Mouse (Mus musculus): Measurements from ENCODE around the gene Tbl1x.

The Tbl1x gene

DNA sequence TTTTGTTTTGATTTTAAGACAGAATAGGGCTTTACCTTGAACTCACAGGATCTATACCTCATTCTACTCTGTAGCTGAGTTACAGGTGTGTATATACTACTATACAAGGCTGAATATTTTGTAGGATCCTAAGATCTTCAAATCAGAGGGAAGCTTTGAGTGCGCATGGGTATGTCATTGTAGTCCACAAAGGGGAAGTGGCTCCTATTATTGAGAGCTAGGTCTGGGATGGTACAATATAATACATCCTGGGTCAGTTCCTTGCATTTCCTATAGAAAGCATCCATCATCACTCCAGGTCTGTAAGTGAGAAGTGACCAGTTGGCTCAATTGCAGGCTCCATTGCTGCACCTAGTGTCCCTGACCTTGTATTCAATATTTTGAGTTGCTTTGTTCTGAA, 102.2 kb downstream of the Tbl1x start:
- DNase-seq = no peak

DNA sequence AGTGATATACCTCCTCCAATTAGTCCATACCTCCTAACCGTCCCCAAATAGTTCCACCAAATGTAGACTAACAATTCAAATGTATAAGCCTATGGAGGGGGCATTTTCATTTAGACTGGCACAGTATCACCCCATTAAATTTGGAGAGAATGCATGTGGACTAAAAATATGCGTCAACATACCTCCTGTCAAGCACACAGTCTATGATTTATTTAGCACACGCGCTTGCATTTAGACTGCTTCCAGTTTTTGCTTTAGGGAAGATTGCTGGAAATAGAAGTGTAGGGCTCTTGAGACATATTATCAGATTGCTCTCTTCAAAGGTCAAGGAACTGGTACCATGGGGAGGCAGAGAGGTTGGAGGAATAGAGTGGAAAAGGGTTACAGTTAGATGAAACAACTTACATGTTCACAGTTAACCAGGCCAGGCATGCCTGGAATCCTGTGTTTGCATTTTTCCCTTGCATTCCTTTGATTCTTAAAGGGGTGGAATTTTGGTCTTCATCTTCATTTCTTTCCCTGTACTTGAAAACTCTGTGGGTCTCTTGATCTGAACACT, 105.0 kb downstream of the Tbl1x start:
- DNase-seq = peak; percentile 24

DNA sequence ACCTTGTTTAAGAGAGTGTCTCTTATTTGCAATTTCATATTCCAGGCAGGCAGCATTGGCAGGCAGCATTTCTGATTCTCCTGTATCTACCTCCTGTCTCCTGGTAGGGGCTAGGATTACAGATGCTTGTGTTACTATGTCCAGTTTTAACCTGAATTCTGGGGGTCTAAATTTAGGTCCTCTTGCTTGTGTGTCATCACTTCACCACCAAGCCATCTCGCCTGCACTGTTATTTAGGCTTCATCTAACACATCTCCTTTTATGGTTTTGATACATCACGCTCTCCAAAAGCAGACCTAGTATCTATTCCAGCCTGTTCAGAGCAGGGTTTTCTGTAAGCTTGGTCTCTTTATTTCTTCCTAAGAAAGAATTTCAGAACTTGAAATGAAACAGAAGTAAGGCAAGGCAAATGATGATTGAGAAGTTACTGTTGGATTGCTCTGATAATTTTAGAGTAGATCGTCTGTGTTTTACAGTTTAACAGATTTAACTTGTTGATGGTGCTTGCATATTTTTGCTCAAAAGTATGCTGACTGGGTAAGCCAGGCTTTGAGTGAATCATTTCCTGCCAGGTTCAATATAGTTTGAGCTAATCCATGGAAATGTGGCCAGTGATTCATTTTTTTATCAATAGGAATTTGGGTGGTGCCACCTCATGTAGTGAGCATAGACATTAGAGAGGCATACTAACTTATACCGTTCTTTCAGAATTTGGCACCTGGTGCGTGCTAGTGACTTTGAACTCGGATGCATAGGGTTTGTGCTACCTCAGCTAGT, 106.7 kb downstream of the Tbl1x start:
- peak; percentile 35 for DNase-seq

DNA sequence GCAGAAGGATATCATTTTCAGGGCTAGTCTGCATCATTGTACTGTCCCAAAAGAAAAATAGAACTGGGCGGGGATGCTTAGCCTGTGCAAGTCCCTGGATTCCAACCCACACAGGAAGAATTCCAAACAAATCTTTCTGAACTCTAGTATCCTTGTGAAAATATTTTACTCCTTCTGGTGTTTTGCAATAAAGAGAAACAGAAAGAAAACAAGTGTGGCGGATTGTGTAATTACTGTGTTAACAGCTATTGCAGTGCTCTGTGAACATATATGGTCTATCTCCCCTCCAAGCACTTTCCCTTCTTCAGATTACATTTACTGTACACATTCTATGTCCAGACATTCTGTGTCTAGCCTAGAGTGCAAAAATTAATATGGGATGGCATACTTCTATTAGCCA, 119.6 kb downstream of the Tbl1x start:
- no peak for DNase-seq

DNA sequence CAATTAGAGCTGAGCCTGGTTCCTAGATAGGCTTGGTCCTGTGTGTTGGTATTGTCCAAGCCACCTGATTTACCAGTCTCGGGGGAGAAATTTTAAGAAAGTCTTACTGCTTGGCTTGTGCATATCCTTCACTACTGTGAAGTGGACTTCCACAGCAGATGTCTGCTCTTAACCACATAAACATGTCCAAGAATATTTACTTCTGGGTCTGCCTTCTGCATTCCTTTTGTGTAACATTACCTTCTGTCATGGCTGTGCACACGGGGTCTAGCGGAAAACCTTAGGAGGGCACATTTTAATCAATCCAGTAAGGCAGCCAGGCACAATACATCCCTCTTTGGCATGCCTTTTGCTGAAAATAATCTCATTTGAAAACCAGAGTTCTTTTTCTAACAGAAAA, 125.7 kb downstream of the Tbl1x start:
- no peak for DNase-seq

DNA sequence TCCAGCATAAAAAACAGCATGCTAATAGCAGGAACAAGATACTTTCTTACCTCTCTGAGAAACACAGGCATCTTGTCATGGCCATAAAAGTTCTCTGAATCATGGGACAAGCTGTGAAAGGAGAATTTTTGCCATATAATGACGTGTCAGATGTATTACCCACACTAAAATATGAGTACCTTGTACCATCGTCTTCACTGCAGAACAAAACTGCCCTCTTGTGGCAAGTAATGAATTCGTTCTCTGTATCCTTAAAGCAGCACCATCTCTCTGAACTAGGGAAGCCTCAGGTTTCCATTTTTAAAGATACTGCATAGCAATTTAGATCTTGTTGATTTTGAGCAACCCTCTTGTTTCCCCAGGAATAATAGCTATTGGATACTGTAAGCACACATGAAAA, 127.3 kb downstream of the Tbl1x start:
- no peak for DNase-seq

DNA sequence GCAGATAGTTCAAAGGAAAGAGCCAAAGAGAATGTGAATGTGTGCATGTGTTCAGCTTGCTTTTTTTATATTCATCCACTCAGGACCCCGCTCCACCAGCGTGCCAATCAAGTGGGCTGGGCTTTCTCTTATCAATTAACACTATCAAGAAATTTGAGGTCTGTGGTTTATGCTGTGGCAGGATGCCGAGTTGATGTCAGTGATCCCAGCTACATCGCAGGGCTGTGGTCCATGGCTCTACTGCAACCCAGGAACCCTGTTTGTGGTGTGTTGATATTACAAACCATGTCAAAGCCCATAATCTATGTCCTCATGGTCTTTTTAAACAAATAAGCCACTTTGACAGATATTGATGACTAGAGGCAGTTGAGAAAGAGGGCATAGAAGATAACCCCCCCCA, 129.5 kb downstream of the Tbl1x start:
- DNase-seq = no peak

DNA sequence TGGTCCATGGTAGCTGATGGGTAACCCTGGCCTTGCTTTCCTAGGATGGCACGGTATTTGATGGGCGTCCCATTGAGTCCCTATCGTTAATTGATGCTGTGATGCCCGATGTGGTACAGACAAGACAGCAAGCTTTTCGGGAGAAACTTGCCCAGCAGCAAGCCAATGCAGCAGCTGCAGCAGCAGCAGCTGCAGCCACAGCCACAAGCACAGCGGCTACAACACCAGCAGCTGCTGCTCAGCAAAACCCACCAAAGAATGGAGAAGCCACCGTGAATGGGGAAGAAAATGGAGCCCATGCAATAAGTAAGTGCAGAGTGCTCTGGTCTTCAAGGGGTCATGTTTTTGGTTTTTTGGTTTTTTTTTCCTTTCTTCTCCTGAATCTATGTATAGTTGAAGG, 135.4 kb downstream of the Tbl1x start:
- DNase-seq = no peak

DNA sequence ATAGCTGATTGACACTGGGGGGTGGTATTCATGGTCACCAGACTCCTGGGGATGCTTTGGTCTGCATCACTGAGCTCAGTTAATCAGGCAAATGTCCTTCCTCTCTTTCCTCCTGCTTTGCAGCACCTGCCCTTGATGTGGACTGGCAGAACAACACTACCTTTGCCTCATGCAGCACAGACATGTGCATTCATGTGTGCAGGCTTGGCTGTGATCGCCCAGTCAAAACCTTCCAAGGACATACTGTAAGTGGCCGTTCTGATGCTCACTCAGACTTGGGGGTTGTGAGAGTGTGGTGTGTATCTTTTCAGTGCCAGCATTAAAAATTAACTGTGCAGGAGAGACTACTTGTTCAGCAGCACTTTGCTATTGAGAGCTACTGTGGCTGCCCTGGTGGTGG, 139.4 kb downstream of the Tbl1x start:
- no peak for DNase-seq

DNA sequence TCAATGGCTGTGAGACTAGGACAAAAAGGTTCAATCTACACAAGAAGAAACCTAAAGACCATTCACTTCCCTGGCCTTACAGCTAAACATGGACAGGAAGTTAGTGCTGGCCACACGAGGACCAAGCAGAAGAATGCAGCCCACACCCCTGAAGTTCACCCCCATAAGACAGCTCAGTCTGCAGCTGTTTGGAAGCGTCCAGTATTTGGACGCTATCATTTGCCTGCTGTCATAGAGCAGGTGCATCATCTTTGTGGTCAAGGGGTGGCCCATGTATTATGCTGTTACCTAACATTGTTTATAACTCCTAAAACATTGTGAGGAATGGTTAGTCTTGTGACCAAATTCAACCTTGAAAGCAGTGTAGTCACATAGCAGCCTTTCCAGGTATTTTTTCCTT, 151.2 kb downstream of the Tbl1x start:
- DNase-seq = no peak

DNA sequence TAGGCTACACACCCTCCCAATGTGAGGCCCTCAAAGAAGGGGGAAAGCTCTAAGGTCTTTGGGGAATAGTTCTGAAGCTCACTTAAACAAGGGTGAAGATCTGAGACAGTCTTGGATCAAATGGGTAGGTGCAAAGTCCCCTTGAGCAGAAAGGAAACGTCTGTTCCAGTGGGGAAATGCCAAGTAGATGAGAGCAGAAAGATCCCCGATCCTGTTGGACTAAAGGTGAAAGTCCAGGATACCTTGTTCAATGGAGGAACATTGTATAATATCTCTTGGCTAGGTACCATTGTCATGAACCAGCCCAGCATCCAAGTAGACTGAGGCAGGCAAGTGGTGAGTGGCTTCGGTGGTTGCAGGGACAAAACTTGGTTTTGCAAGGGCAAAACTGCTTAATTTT, 152.5 kb downstream of the Tbl1x start:
- no peak for DNase-seq

DNA sequence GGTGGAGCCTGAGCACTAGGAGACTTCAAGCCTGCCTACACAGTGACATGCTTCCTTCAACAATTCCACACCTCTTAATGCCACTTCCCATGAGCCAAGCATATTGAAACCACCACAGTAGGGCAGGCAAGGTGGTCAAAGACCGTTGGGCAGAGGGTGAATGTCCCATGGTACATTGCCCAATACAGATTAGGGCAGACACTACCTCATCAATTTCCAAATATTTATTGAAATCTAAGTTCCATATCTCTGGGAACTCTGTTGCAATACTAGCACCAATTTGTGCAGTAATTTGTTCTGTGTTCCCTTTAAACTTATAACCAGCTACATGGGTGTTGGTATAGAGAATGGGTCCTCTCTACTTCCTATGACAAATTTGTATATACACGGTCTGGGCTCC, 154.2 kb downstream of the Tbl1x start:
- no peak for DNase-seq

DNA sequence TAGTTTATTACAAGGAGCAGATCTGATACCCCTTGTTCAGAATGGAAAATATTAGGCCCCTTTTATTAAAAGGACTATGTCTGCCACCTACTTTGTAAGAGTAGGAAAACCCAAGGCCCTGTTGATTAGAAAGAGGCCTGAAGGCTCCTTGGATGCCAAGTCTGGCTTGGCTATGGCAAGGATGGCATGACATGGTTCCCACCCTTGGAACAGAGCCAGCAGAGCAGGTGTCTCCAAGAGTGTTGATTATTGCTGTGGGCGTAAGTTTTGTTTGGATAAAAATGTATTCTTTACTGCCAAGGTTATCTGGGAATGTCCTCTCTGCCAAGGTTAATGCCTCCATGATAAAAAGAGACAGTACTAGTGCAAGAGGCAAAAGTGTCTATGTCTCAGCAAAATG, 156.1 kb downstream of the Tbl1x start:
- no peak for DNase-seq

DNA sequence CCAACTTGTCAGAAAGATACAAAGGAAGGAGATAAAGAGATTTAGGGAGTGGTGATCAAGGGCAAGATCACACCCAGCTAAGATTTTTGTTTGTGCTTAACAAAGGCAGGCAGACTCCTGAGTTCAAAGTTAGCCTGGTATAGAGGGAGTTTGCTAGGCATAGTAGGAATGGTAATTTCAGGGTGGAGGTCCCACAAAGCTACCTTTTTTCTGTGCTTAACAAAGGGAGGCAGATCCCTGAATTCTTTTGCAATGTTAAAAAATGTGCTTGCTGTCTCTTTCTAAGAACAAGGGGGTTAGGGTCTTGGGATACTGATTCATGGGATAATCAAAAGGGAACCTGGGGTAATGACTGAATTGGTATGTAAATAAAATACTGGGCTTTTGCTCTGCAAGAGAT, 156.6 kb downstream of the Tbl1x start:
- DNase-seq = no peak

DNA sequence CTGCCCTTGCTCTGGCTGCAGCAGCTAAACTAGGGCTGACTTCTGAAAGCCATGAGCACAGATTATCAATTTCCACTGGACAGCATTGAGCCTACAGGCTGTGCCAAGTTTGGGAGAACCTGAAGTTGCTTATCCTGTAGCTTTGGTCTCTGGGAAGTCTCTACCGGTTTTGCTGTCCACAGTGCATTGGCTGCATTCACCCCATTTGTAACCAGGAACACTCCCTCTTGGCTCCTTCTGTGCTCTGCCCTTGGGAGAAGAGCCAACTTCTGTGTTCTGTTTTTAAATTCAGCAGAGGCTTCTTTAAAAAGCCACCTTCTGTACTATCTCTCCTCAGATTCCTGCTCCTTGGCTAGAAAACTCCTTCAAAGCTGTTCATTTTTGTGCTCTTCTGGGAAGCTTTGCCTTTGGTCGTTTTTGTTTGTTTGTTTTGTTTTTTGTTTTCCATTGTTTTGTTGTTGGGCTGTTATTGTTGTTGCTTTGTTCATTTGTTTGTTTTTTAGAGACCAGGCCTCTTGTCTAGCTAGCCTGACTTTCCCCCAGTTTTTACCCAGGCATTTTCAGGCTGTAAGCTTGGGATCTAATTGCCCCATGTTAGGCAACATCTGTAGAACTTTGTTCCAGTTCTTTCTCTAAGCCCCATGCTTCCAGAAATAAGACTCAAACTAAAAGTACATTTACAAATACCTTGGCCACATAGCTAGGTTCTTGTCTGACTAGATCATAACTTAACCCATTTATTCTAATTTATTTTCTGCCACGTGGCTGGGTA, 159.2 kb downstream of the Tbl1x start:
- peak; percentile 87 for DNase-seq
